Mouse (Mus musculus) CD8-positive naive resting alpha-beta T cell, adult 2 months (primary cell): ENCODE data around the gene Aurkb.

ENCODE experiments used
- DNase-seq, 2 experiments: peaks; one replicate each; pipeline ENCODE4 v3.0.0; 2022; ENCODE audit warnings: low read depth in 2 of 2, low spot score in 2 of 2

Gene Aurkb

DNA sequence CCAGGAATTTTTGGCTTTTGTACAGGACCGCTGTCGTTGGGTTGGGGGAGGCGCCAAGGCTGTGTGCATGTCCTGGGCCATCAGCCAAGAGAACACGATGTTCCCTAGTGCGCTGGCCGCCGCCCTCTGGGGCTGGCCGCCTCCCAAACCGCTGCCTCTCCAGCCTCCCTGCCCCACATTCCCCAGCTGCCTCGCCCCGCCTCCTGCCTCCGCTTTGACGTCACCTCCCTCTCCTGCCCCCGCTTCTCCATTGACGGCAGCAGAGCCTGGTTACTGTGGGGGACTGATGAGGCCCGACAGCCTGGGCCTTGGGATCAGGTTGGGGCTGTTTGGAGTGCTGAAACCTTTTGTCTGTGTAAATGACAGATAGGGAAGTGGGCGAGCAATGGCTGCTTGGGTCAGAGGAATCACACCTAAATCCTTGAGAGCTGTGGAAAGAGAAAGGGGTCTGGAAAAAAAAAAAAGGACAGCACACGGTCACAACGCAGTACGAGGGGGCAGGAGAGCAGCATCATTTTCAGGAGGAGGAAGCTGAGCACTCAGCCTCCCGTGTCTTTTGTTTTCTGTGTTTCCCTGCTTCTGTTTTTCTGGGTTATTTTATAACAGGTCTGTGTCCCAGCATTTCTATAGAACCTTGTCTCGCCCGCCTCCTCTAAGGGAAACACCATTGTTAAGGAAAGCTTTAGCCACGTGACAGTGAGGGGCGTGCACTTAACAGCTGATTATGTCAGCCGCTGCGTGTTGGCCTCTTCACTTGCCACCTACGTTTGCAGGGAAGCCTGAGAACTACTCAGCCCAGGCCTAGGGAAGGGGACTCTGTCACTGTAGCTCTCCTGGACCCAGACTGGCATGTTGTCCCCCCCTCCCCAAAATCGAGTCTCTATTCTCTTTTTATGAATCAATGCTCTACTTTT is 51.8 kb downstream of the Aurkb start:
- DNase-seq, result peak; percentile 85 to 86

- peak in 1 of 2 experiments; percentile 46 for DNase-seq
These were observed 52.8 kb downstream of the Aurkb start for GRCm38 (mm10) chr11:69098039-69098761.

DNA sequence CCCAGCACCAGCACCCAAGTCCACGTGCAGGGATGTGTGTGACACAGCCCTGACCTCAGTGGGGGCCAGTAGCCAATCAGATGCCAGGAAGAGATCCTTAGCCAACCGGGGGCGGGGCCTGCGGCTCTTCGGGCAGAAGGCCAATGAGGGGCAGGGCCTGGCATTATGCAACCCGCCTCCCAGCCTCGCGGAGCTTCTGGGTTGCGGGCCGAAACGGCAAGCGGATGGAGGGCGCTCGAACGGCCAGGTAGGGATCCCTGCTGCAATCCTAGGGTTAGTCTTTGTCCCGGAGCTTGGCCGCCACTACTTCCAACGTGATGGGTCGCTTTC is 53.3 kb downstream of the Aurkb start:
- peak; percentile 88 for DNase-seq

GRCm38 (mm10) chr11:69099177-69099914 is 53.9 kb downstream of the Aurkb start:
- no peak for DNase-seq

DNA sequence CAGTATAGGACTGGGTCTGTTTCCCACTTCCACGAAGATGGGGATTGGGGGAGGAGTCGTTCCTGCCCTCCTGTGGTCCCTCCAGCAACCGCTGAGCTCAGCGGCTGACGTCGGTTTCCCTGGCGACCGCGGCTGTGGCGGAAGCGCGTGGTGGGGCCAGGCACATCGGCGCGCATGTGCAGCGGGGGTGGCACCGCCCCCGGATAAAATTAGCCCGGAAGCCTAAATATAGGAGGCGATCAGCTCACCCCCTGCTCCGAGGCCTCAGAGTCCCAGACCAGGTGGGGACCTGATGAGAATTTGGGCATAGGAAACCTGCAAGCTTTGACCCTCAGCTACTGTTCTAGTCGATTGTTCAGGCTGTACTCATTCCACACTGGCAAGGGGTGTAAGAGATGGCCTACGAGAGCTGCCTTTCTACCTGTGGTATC is 54.5 kb downstream of the Aurkb start:
- peak; percentile 88 to 89 for DNase-seq

DNA sequence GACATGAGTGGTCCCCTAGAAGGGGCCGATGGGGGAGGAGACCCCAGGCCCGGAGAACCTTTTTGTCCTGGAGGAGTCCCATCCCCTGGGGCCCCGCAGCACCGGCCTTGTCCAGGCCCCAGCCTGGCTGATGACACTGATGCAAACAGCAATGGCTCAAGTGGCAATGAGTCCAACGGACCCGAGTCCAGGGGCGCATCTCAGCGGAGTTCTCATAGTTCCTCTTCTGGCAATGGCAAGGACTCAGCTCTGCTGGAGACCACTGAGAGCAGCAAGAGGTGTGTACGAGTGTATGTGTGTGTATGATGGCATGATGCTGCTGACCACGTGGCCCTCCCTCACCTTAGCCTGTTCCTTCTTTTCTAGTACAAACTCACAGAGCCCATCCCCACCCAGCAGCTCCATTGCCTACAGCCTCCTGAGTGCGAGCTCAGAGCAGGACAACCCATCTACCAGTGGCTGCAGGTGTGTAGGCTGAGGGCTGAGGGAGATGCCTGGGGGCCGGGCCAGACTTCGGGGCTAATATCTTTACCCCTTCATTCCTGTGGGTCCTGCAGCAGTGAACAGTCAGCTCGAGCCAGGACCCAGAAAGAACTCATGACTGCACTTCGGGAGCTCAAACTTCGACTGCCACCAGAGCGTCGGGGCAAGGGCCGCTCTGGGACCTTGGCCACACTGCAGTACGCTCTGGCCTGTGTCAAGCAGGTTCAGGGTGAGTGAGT is 55.4 kb downstream of the Aurkb start:
- DNase-seq, result no peak
